Mouse (Mus musculus) bone marrow, adult 2 months (tissue): ENCODE measurements around the gene Trim56.

ENCODE experiments used
- CTCF ChIP-seq: fragments of 200-500 bp; IDR thresholded peaks from 2 replicates; pipeline ENCODE4 v1.5.1; 2011; ENCODE audit warnings: low read length, control low read depth; ENCODE audit not compliant: control insufficient read depth, insufficient read depth
- POLR2A ChIP-seq: fragments of 200-500 bp; IDR thresholded peaks from 2 replicates; pipeline ENCODE4 v1.6.1; 2011; ENCODE audit warnings: low read depth, mild to moderate bottlenecking, control low read depth, low read length, borderline replicate concordance; ENCODE audit not compliant: control insufficient read depth

DNA sequence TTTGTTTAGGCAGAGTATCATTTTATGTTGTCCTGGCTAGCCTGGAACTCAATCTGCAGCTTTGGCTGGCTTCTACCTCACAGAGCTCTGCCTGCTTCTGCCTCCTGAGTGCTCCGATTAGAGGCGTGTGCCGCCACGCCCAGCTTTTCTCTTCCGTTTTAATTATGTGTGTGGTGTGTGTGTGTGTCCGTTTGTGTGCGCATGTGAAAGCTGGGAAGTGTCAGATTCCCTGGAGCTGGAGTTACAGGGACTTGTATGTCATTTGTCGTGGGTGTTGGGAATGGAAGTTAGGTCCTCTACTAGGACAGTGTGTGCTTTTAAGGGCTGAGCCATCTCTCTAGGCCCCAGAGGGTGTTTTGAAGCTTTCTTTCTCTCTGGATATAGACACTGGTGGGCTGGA lies 42.9 kb downstream of the Trim56 start:
- TF ChIP-seq POLR2A (no peak), CTCF (no peak)
